Mouse (Mus musculus) megakaryocyte-erythroid progenitor cell, adult 5-6 weeks (primary cell): Measurements from ENCODE around the gene Dbx2. TPM values are rescaled to one million over a fixed set of nuclear protein-coding genes. Genes with fewer than 3 reads are reported as not detected.

Experiments used
- ATAC-seq: replicated peaks from 2 replicates; pipeline ENCODE4 v1.8.0; 2016; ENCODE audit warnings: mild to moderate bottlenecking, inconsistent platforms; ENCODE audit not compliant: severe bottlenecking, poor library complexity, low FRiP score, low TSS enrichment
- total RNA-seq, 2 experiments: library from RNA; stranded (forward) in 1 of 2; stranded (reverse) in 1 of 2; fragments of 200-1000, 215-1000 nt in 1 of 2; fragments of >200 nt in 1 of 2; fragmentation: Nextera tagmentation in 1 of 2; gene quantifications; 2 replicates each; pipeline ENCODE4 v1.2.3; 2014 to 2017

Dbx2 gene
- not detected in 2 replicates for total RNA-seq (2014; fragmentation: Nextera tagmentation)
- total RNA-seq (2017) = not detected in 2 replicates

- no peak for ATAC-seq
Observed at GRCm38 (mm10) chr15:95655860-95656259, at the start of gene Dbx2. Gene Dbx2, minus strand, starts transcription at chr15:95655960.

GRCm38 (mm10) chr15:95702206-95702605, 46.4 kb upstream of the Dbx2 start:
- no peak for ATAC-seq

- ATAC-seq = no peak
Observed at GRCm38 (mm10) chr15:95701573-95701972, 45.8 kb upstream of the Dbx2 start.

GRCm38 (mm10) chr15:95699371-95699770, 43.6 kb upstream of the Dbx2 start:
- ATAC-seq = no peak

GRCm38 (mm10) chr15:95693759-95694158, 38.0 kb upstream of the Dbx2 start:
- ATAC-seq = no peak

- no peak for ATAC-seq
Observed at GRCm38 (mm10) chr15:95691594-95691993, 35.8 kb upstream of the Dbx2 start.

- ATAC-seq = no peak
Observed at GRCm38 (mm10) chr15:95691129-95691528, 35.4 kb upstream of the Dbx2 start.

- ATAC-seq = no peak
Observed at GRCm38 (mm10) chr15:95682620-95683019, 26.9 kb upstream of the Dbx2 start.

- peak; percentile 52 for ATAC-seq
Observed at GRCm38 (mm10) chr15:95675645-95676044, 19.9 kb upstream of the Dbx2 start.

- ATAC-seq = no peak
Observed at GRCm38 (mm10) chr15:95675176-95675575, 19.4 kb upstream of the Dbx2 start.

- no peak for ATAC-seq
Observed at GRCm38 (mm10) chr15:95667209-95667608, 11.4 kb upstream of the Dbx2 start.

- no peak for ATAC-seq
Observed at GRCm38 (mm10) chr15:95665002-95665401, 9.2 kb upstream of the Dbx2 start.

- no peak for ATAC-seq
Observed at GRCm38 (mm10) chr15:95661718-95662117, 6.0 kb upstream of the Dbx2 start.

GRCm38 (mm10) chr15:95660368-95660767, 4.6 kb upstream of the Dbx2 start:
- ATAC-seq = peak; percentile 96

- ATAC-seq = no peak
Observed at GRCm38 (mm10) chr15:95654211-95654897, 1.4 kb downstream of the Dbx2 start.

- no peak for ATAC-seq
Observed at GRCm38 (mm10) chr15:95653812-95654210, 1.9 kb downstream of the Dbx2 start.

GRCm38 (mm10) chr15:95652898-95653707, 2.7 kb downstream of the Dbx2 start:
- ATAC-seq = no peak

GRCm38 (mm10) chr15:95651824-95652223, 3.9 kb downstream of the Dbx2 start:
- no peak for ATAC-seq

GRCm38 (mm10) chr15:95643505-95644029, 12.2 kb downstream of the Dbx2 start:
- ATAC-seq = no peak

GRCm38 (mm10) chr15:95640347-95640746, 15.4 kb downstream of the Dbx2 start:
- ATAC-seq = no peak

- no peak for ATAC-seq
Observed at GRCm38 (mm10) chr15:95639829-95640134, 16.0 kb downstream of the Dbx2 start.
